Mouse (Mus musculus) forebrain, embryonic 15.5 days (tissue): ENCODE data around the gene Krt16. TPM values are rescaled to one million over a fixed set of nuclear protein-coding genes. Genes with fewer than 3 reads are reported as not detected.

Experiments
- ATAC-seq: fragments of 200-750 bp; cut with Nextera tagmentation; replicated peaks from 2 replicates; pipeline ENCODE4 v1.8.0; 2017; ENCODE audit warnings: mild to moderate bottlenecking, moderate TSS enrichment, moderate library complexity
- H3K27ac ChIP-seq: fragments of 300-500 bp; sonication (generic); replicated peaks from 2 replicates; pipeline ENCODE4 v1.5.1; 2015; ENCODE audit warnings: mild to moderate bottlenecking, inconsistent platforms
- H3K27me3 ChIP-seq: fragments of 300-500 bp; sonication (generic); 2 replicates; pipeline ENCODE4 v1.6.1; 2015; ENCODE audit warnings: inconsistent platforms
- H3K36me3 ChIP-seq: fragments of 300-500 bp; sonication (generic); 2 replicates; pipeline ENCODE4 v1.6.1; 2015; ENCODE audit warnings: mild to moderate bottlenecking, inconsistent platforms
- H3K4me1 ChIP-seq: fragments of 300-500 bp; sonication (generic); 2 replicates; pipeline ENCODE4 v1.6.1; 2015; ENCODE audit warnings: inconsistent platforms
- H3K4me2 ChIP-seq: fragments of 300-500 bp; sonication (generic); replicated peaks from 2 replicates; pipeline ENCODE4 v1.6.1; 2015; ENCODE audit warnings: mild to moderate bottlenecking, inconsistent platforms
- H3K4me3 ChIP-seq: fragments of 300-500 bp; sonication (generic); 2 replicates; pipeline ENCODE4 v1.5.1; 2015; ENCODE audit warnings: mild to moderate bottlenecking, inconsistent platforms
- H3K9ac ChIP-seq: fragments of 300-500 bp; sonication (generic); replicated peaks from 2 replicates; pipeline ENCODE4 v1.6.1; 2015; ENCODE audit warnings: mild to moderate bottlenecking, inconsistent platforms
- H3K9me3 ChIP-seq: fragments of 300-500 bp; sonication (generic); 2 replicates; pipeline ENCODE4 v1.6.1; 2016; ENCODE audit warnings: inconsistent platforms
- WGBS: fragments of 180-500 bp; shearing (Covaris S2); methylation state at CpG from one replicate; pipeline ENCODE4 v1.1.7; 2015; ENCODE audit warnings: mixed read lengths; 5-methylcytosine and 5-hydroxymethylcytosine counted together
- polyA plus RNA-seq: library from polyadenylated mRNA; unstranded; fragments of >200 nt; fragmentation: Nextera tagmentation; extraction: Ambion mirVana; gene quantifications from 2 replicates; pipeline ENCODE4 v1.2.1, GENCODE M21; 2015

Krt16 gene
- polyA plus RNA-seq, result not detected in 2 replicates

- no peak for ATAC-seq
- Histone ChIP-seq H3K9ac (no peak within 1 kb of the TSS), H3K9me3 (no peaks in the 10 kb centered on the region), H3K36me3 (no peaks in the 10 kb centered on the region), H3K27me3 (no peaks in the 10 kb centered on the region), H3K4me1 (no peaks in the 10 kb centered on the region), H3K27ac (no peak within 1 kb of the TSS), H3K4me2 (no peak within 1 kb of the TSS), H3K4me3 (no peak within 1 kb of the TSS)
- 85% methylated on average over 7 of the region's 7 CpGs for WGBS
Observed at GRCm38 (mm10) chr11:100248852-100249465, at the start of gene Krt16. TSS of gene Krt16 (minus strand) at chr11:100248902.

DNA sequence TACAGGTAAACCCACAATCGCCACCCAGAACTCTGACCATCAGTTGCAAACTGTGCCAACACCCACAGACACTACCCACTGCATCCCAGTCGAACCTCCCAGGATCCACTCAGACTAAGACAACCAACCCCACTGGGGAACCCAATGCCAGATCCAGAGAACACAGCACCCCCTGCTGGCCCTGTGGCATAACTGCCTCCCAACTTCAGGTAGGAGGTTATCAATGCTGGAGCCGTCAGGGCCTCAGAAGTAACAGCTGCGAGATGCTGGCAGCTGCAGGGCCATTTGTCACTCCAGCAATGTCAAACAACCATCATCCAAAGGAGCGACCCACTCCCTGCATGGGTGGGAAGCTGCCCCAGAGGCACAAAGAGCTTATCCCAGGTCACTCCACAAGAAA is 49.1 kb upstream of the Krt16 start:
- 0 out of 2 replicates have a peak overlapping the region, but pooled peaks have one; percentile 23 for H3K4me3 ChIP-seq
- H3K9ac ChIP-seq, result no peak overlapping the region
- no peak overlapping the region for H3K27ac ChIP-seq
- no peak for ATAC-seq
- H3K4me2 ChIP-seq, result peak overlapping the region; percentile 32
- H3K9me3 ChIP-seq, result no peaks in the 10 kb centered on the region
- no peaks in the 10 kb centered on the region for H3K36me3 ChIP-seq
- 46% methylated on average over 5 of the region's 5 CpGs for WGBS
- H3K4me1 ChIP-seq, result peaks cover 9% of the 10 kb centered on the region; the same call in 1 of the 2 replicates
- no peaks in the 10 kb centered on the region for H3K27me3 ChIP-seq

DNA sequence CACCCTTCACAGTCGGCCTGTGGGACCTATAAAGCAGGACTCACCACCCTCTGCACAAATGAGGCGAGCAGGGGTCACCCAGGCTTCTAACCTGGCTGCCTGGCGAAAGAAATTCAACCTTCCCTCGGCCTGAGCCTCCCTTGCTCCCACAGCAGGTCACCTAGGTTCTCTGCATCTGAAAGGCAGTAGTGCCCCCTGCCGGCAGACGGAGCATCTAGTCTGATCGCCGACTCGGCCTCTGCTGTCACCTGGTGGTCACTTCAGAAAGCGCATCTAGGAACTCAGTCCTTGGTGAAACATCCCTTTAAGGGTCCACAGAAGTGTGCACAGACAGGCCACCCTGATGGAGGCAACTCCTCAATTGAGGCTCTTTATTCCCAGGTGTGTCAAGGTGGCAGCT is 46.6 kb upstream of the Krt16 start:
- peak; percentile 27 for ATAC-seq
- H3K27ac ChIP-seq, result no peak overlapping the region
- no peak overlapping the region for H3K4me3 ChIP-seq
- H3K36me3 ChIP-seq, result no peaks in the 10 kb centered on the region
- H3K4me1 ChIP-seq, result peaks cover 19% of the 10 kb centered on the region; the same call in 1 of the 2 replicates
- no peak overlapping the region for H3K9ac ChIP-seq
- no peaks in the 10 kb centered on the region for H3K27me3 ChIP-seq
- no peaks in the 10 kb centered on the region for H3K9me3 ChIP-seq
- no peak overlapping the region; the same call in 1 of the 2 replicates for H3K4me2 ChIP-seq
- 5% methylated on average over 10 of the region's 10 CpGs for WGBS

- Histone ChIP-seq H3K27ac (no peak overlapping the region), H3K4me2 (no peak overlapping the region), H3K36me3 (no peaks in the 10 kb centered on the region), H3K4me3 (no peak overlapping the region), H3K27me3 (no peaks in the 10 kb centered on the region), H3K9me3 (no peaks in the 10 kb centered on the region), H3K4me1 (peaks cover 16% of the 10 kb centered on the region; the same call in 1 of the 2 replicates), H3K9ac (no peak overlapping the region)
- ATAC-seq, result peak; percentile 57
- 33% methylated on average over 6 of the region's 6 CpGs for WGBS
Observed at GRCm38 (mm10) chr11:100292884-100293283, 44.2 kb upstream of the Krt16 start.

DNA sequence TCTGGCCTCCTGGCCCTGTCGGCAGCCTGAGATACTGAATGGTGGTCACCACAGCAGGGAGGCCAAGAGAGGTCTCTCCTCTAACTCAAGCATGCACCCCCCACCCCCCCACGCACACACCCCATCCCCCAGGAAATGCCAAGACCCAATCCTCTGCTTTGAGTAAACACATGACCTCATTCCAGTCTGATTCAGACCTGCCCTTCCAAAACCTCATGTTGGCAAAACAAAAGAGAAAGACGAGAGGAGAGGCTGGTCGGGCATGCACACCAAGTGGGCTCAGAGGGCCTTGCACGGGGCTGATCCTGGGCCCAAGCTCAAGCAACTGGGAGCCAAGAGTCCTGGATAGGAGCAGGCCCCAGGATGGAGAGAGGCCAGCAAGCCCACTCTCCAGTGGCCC is 41.5 kb upstream of the Krt16 start:
- H3K9ac ChIP-seq, result no peak overlapping the region
- ATAC-seq, result no peak
- WGBS, result 17% methylated on average over 5 of the region's 5 CpGs

DNA sequence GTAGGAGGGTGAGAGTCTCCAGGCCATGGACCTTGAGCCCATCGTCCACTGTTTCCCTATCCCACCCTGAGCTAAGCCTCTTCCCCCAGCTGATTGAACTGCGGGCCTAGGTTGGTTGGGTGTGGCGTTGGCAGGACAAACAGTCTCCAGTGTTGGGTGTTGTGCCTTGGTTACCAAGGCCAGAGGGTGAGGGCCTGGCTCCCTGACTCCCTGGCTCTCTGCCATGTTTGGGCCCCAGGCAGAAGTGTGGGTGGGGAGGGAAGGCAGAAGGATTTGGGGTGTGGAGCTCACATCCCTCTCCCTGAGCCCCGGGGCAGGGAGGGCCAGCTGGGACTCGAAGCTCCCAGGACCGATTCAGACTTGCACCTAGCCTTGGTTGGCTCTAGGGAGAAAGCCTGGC is 40.2 kb upstream of the Krt16 start:
- no peak overlapping the region for H3K27ac ChIP-seq
- H3K9ac ChIP-seq, result no peak overlapping the region
- no peaks in the 10 kb centered on the region for H3K27me3 ChIP-seq
- WGBS, result 92% methylated on average over 6 of the region's 6 CpGs
- ATAC-seq, result no peak
- no peak overlapping the region for H3K4me2 ChIP-seq
- peaks cover 15% of the 10 kb centered on the region; the same call in 1 of the 2 replicates for H3K4me1 ChIP-seq
- H3K36me3 ChIP-seq, result no peaks in the 10 kb centered on the region
- no peaks in the 10 kb centered on the region for H3K9me3 ChIP-seq
- H3K4me3 ChIP-seq, result no peak overlapping the region

More for the DNA sequence above, 41.5 kb upstream of the Krt16 start:
- peaks cover 15% of the 10 kb centered on the region; the same call in 1 of the 2 replicates for H3K4me1 ChIP-seq
- no peak overlapping the region for H3K4me3 ChIP-seq
- H3K4me2 ChIP-seq, result no peak overlapping the region
- H3K27ac ChIP-seq, result no peak overlapping the region
- no peaks in the 10 kb centered on the region for H3K27me3 ChIP-seq
- H3K36me3 ChIP-seq, result no peaks in the 10 kb centered on the region
- no peaks in the 10 kb centered on the region for H3K9me3 ChIP-seq

- no peak overlapping the region for H3K4me2 ChIP-seq
- peaks cover 12% of the 10 kb centered on the region; the same call in 1 of the 2 replicates for H3K4me1 ChIP-seq
- H3K36me3 ChIP-seq, result no peaks in the 10 kb centered on the region
- no peaks in the 10 kb centered on the region for H3K27me3 ChIP-seq
- no peak overlapping the region for H3K4me3 ChIP-seq
- no peak overlapping the region for H3K9ac ChIP-seq
- ATAC-seq, result no peak
- no peaks in the 10 kb centered on the region for H3K9me3 ChIP-seq
- no peak overlapping the region for H3K27ac ChIP-seq
- WGBS, result 21% methylated on average over 10 of the region's 10 CpGs
Observed at GRCm38 (mm10) chr11:100287024-100287423, 38.3 kb upstream of the Krt16 start.

DNA sequence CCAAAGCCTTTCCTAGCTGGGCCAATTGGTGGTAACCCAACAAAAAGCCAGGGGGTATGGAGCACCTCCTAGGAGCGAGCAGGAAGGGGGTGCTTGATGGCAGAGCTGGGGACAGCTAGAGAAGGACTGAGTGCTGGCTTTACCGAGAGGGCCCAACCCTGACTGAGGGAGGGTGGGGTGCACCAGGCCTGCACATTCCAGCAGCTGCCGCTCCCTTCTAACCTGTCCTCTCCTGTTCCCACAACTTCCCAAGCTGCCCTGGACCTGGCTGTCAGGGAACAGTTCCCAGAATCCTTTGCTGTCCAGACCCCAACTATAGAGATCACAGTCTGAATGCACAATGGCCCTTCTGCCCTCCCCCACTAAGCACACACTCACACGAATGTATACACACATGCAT is 36.3 kb upstream of the Krt16 start:
- Histone ChIP-seq H3K27me3 (no peaks in the 10 kb centered on the region), H3K27ac (no peak overlapping the region), H3K36me3 (no peaks in the 10 kb centered on the region), H3K4me3 (no peak overlapping the region), H3K9me3 (no peaks in the 10 kb centered on the region), H3K9ac (no peak overlapping the region), H3K4me2 (no peak overlapping the region), H3K4me1 (peaks cover 3% of the 10 kb centered on the region; the same call in 1 of the 2 replicates)
- ATAC-seq, result no peak
- WGBS, result 81% methylated on average over 4 of the region's 4 CpGs

DNA sequence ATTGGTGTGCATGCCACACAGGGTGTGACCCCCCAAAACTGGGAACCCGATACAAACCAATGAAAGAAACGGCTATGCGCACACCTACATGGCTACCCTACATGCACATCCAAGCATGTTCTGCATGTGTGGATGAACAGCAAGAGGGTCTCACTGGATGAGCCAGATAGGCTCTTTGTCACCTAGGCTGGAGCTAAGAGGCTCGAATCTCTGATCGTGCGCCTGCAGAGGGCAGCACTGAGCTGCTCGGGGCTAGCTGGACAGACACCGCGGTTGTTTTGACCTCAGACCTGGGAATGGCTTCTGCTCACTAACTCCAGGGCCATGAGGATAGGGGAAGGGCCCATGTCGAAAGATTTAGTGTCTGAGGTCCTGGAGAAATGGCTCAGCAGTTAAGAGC is 33.8 kb upstream of the Krt16 start:
- H3K9me3 ChIP-seq, result no peaks in the 10 kb centered on the region
- no peaks in the 10 kb centered on the region for H3K36me3 ChIP-seq
- H3K9ac ChIP-seq, result no peak overlapping the region
- no peak overlapping the region for H3K27ac ChIP-seq
- peaks cover 3% of the 10 kb centered on the region; the same call in 1 of the 2 replicates for H3K4me1 ChIP-seq
- no peak overlapping the region for H3K4me3 ChIP-seq
- WGBS, result 24% methylated on average over 10 of the region's 10 CpGs
- peak; percentile 37; the same call in 1 of the 2 replicates for ATAC-seq
- no peak overlapping the region for H3K4me2 ChIP-seq
- H3K27me3 ChIP-seq, result no peaks in the 10 kb centered on the region

GRCm38 (mm10) chr11:100281596-100282544 is 33.2 kb upstream of the Krt16 start:
- Histone ChIP-seq H3K9me3 (no peaks in the 10 kb centered on the region), H3K27me3 (no peaks in the 10 kb centered on the region), H3K9ac (no peak overlapping the region), H3K4me3 (no peak overlapping the region), H3K36me3 (no peaks in the 10 kb centered on the region), H3K27ac (no peak overlapping the region), H3K4me1 (peaks cover 3% of the 10 kb centered on the region; the same call in 1 of the 2 replicates), H3K4me2 (no peak overlapping the region)
- WGBS, result 17% methylated on average over 11 of the region's 11 CpGs
- ATAC-seq, result peak; percentile 73

- no peaks in the 10 kb centered on the region for H3K36me3 ChIP-seq
- no peak overlapping the region for H3K27ac ChIP-seq
- no peak overlapping the region for H3K9ac ChIP-seq
- peaks cover 3% of the 10 kb centered on the region; the same call in 1 of the 2 replicates for H3K4me1 ChIP-seq
- no peaks in the 10 kb centered on the region for H3K9me3 ChIP-seq
- whole genome bisulfite sequencing, result 77% methylated on average over 5 of the region's 5 CpGs
- ATAC-seq, result no peak
- no peak overlapping the region for H3K4me3 ChIP-seq
- H3K27me3 ChIP-seq, result no peaks in the 10 kb centered on the region
- H3K4me2 ChIP-seq, result no peak overlapping the region
Observed at GRCm38 (mm10) chr11:100278759-100279158, 30.1 kb upstream of the Krt16 start.
